Mouse (Mus musculus) neural tube, embryonic 13.5 days (tissue): Measurements from ENCODE around the gene B3gnt9. TPM values are rescaled to one million over a fixed set of nuclear protein-coding genes. Genes with fewer than 3 reads are reported as not detected.
"Not testable (repeated sequence)": the region's sequence is repeated elsewhere in the genome, so short reads cannot be mapped to it uniquely, and the experiment has no call there.

Experiments used
- ATAC-seq: fragments of 200-750 bp; cut with Nextera tagmentation; 2 replicates; pipeline ENCODE4 v1.8.0; 2017; ENCODE audit warnings: low read depth, mild to moderate bottlenecking, moderate TSS enrichment, moderate library complexity
- H3K27ac ChIP-seq: fragments of 300-500 bp; sonication (generic); replicated peaks from 2 replicates; pipeline ENCODE4 v1.5.1; 2015; ENCODE audit warnings: moderate library complexity, mild to moderate bottlenecking, inconsistent platforms
- H3K27me3 ChIP-seq: fragments of 300-500 bp; sonication (generic); 2 replicates; pipeline ENCODE4 v1.6.1; 2015; ENCODE audit warnings: mild to moderate bottlenecking, inconsistent platforms
- H3K36me3 ChIP-seq: fragments of 300-500 bp; sonication (generic); 2 replicates; pipeline ENCODE4 v1.6.1; 2015; ENCODE audit warnings: mild to moderate bottlenecking, inconsistent platforms
- H3K4me1 ChIP-seq: fragments of 300-500 bp; sonication (generic); replicated peaks from 2 replicates; pipeline ENCODE4 v1.6.1; 2015; ENCODE audit warnings: inconsistent platforms
- H3K4me2 ChIP-seq: fragments of 300-500 bp; sonication (generic); 2 replicates; pipeline ENCODE4 v1.6.1; 2015; ENCODE audit warnings: inconsistent platforms, mild to moderate bottlenecking, moderate library complexity
- H3K4me3 ChIP-seq: fragments of 300-500 bp; sonication (generic); 2 replicates; pipeline ENCODE4 v1.5.1; 2015; ENCODE audit warnings: mild to moderate bottlenecking, inconsistent platforms
- H3K9ac ChIP-seq: fragments of 300-500 bp; sonication (generic); 2 replicates; pipeline ENCODE4 v1.6.1; 2015; ENCODE audit warnings: moderate library complexity, mild to moderate bottlenecking, inconsistent platforms
- H3K9me3 ChIP-seq: fragments of 300-500 bp; sonication (generic); 2 replicates; pipeline ENCODE4 v1.6.1; 2016; ENCODE audit warnings: inconsistent platforms
- WGBS: fragments of 180-500 bp; shearing (Covaris S2); methylation state at CpG from one replicate; pipeline ENCODE4 v1.1.7; 2015; 5-methylcytosine and 5-hydroxymethylcytosine counted together
- polyA plus RNA-seq: library from polyadenylated mRNA; unstranded; fragments of >200 nt; fragmentation: Nextera tagmentation; extraction: Ambion mirVana; gene quantifications from 2 replicates; pipeline ENCODE4 v1.2.1, GENCODE M21; 2015

Gene B3gnt9
- polyA plus RNA-seq, 1 experiment from 2014 or later = 7.4 TPM

- Histone ChIP-seq H3K9me3 (no peaks in the 10 kb centered on the region), H3K4me1 (peaks cover 18% of the 10 kb centered on the region), H3K9ac (no peak overlapping the region), H3K36me3 (peaks cover 51% of the 10 kb centered on the region), H3K4me2 (0 out of 2 replicates have a peak overlapping the region, but pooled peaks have one; percentile 96), H3K27ac (no peak overlapping the region), H3K27me3 (peaks cover 30% of the 10 kb centered on the region), H3K4me3 (no peak overlapping the region)
- 89% methylated on average over 10 of the region's 10 CpGs for WGBS
- no peak for ATAC-seq
Measured at GRCm38 (mm10) chr8:105252680-105253537, 2.0 kb downstream of the B3gnt9 start.

GRCm38 (mm10) chr8:105251954-105252353 is 3.0 kb downstream of the B3gnt9 start:
- no peak for ATAC-seq
- Histone ChIP-seq H3K27ac (no peak overlapping the region), H3K9ac (no peak overlapping the region), H3K27me3 (peaks cover 23% of the 10 kb centered on the region), H3K36me3 (peaks cover 61% of the 10 kb centered on the region), H3K9me3 (no peaks in the 10 kb centered on the region), H3K4me3 (no peak overlapping the region), H3K4me2 (no peak overlapping the region), H3K4me1 (peaks cover 18% of the 10 kb centered on the region)
- WGBS = 95% methylated on average over 6 of the region's 6 CpGs

GRCm38 (mm10) chr8:105241016-105241415 is 13.9 kb downstream of the B3gnt9 start:
- Histone ChIP-seq H3K4me3 (no peak overlapping the region), H3K4me2 (no peak overlapping the region), H3K9ac (no peak overlapping the region), H3K27me3 (no peaks in the 10 kb centered on the region), H3K9me3 (no peaks in the 10 kb centered on the region), H3K4me1 (no peaks in the 10 kb centered on the region), H3K27ac (no peak overlapping the region), H3K36me3 (peaks cover 53% of the 10 kb centered on the region)
- 99% methylated on average over 7 of the region's 7 CpGs for WGBS
- no peak for ATAC-seq

- H3K4me1 ChIP-seq = no peaks in the 10 kb centered on the region
Measured at GRCm38 (mm10) chr8:105237442-105238142, 17.4 kb downstream of the B3gnt9 start.

GRCm38 (mm10) chr8:105235206-105235605 is 19.7 kb downstream of the B3gnt9 start:
- H3K4me3 ChIP-seq = no peak overlapping the region
- H3K4me1 ChIP-seq = no peaks in the 10 kb centered on the region
- H3K27me3 ChIP-seq = no peaks in the 10 kb centered on the region
- no peak overlapping the region for H3K9ac ChIP-seq
- H3K9me3 ChIP-seq = no peaks in the 10 kb centered on the region
- no peak for ATAC-seq
- H3K27ac ChIP-seq = no peak overlapping the region
- WGBS = 86% methylated on average over 1 of the region's 1 CpGs
- H3K36me3 ChIP-seq = peaks cover 34% of the 10 kb centered on the region
- no peak overlapping the region for H3K4me2 ChIP-seq

More at GRCm38 (mm10) chr8:105237442-105238142, 17.4 kb downstream of the B3gnt9 start:
- Histone ChIP-seq H3K36me3 (peaks cover 55% of the 10 kb centered on the region), H3K27me3 (no peaks in the 10 kb centered on the region), H3K9ac (no peak overlapping the region), H3K27ac (no peak overlapping the region), H3K4me3 (no peak overlapping the region), H3K9me3 (no peaks in the 10 kb centered on the region), H3K4me2 (no peak overlapping the region)
- ATAC-seq = no peak
- 91% methylated on average over 14 of the region's 14 CpGs for WGBS

DNA sequence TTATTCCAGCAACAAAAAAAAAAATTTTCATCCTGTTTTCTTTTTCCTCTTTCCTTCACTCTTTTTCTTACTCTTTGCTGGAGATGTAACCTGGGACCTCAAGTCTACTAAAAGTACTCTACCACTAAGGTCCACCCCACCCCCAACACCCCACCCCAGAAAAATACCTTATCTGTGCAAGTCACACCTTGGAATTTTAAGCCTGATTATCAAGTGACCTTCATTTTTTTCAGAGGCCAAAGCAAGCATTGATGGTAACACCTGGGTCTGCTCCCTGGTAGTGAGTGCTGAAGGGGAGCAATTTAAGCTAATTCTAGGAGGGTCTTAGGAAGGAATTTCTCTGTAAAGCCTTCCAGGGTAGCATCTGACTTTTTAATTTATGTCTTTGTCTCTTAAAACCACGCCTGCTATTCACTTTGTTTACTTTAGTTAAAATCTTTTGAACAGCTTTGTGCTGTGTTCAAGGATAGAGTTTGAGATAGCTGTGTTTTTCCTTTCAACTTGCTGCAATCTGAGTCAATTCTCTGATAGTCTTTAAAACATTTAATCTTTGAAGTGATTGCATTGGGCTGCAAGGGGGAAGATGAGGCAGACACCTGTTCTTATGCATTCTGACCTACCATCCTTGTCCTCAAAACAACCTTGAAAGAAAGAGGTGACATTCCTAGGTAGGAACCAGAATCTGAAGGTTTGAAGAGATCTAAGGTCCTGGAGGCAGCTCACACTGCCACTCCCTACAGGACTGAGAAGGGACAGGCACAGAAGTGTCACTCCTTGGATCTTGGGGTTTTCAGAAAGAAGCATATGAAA is 21.6 kb downstream of the B3gnt9 start:
- no peaks in the 10 kb centered on the region for H3K27me3 ChIP-seq
- H3K4me2 ChIP-seq = no peak overlapping the region
- no peak overlapping the region for H3K4me3 ChIP-seq
- WGBS = 83% methylated on average over 1 of the region's 1 CpGs
- no peaks in the 10 kb centered on the region for H3K9me3 ChIP-seq
- no peak for ATAC-seq
- no peak overlapping the region for H3K27ac ChIP-seq
- no peak overlapping the region for H3K9ac ChIP-seq
- peaks cover 17% of the 10 kb centered on the region; the same call in 1 of the 2 replicates for H3K36me3 ChIP-seq
- no peaks in the 10 kb centered on the region for H3K4me1 ChIP-seq

- not testable (repeated sequence) for ATAC-seq, H3K9me3 ChIP-seq, H3K4me2 ChIP-seq, H3K27me3 ChIP-seq, H3K9ac ChIP-seq, H3K4me3 ChIP-seq, H3K27ac ChIP-seq, H3K4me1 ChIP-seq
- 97% methylated on average over 4 of the region's 4 CpGs for WGBS
- H3K36me3 ChIP-seq = peaks cover 17% of the 10 kb centered on the region; the same call in 1 of the 2 replicates
Measured at GRCm38 (mm10) chr8:105232321-105232693, 22.6 kb downstream of the B3gnt9 start.

- 89% methylated on average over 12 of the region's 12 CpGs for WGBS
- H3K9me3 ChIP-seq = no peaks in the 10 kb centered on the region
Measured at GRCm38 (mm10) chr8:105231503-105232320, 23.2 kb downstream of the B3gnt9 start.

GRCm38 (mm10) chr8:105225917-105226316 is 29.0 kb downstream of the B3gnt9 start:
- H3K27ac ChIP-seq = no peak overlapping the region
- H3K27me3 ChIP-seq = no peaks in the 10 kb centered on the region
- H3K9ac ChIP-seq = peak overlapping the region; percentile 90
- H3K4me2 ChIP-seq = peak overlapping the region; percentile 87
- WGBS = 25% methylated on average over 6 of the region's 6 CpGs
- H3K4me3 ChIP-seq = peak overlapping the region; percentile 96
- no peak for ATAC-seq
- no peaks in the 10 kb centered on the region for H3K9me3 ChIP-seq
- H3K36me3 ChIP-seq = no peaks in the 10 kb centered on the region
- peaks cover 23% of the 10 kb centered on the region for H3K4me1 ChIP-seq

More at GRCm38 (mm10) chr8:105231503-105232320, 23.2 kb downstream of the B3gnt9 start:
- H3K4me2 ChIP-seq = no peak overlapping the region
- no peak for ATAC-seq
- H3K36me3 ChIP-seq = peaks cover 17% of the 10 kb centered on the region; the same call in 1 of the 2 replicates
- no peak overlapping the region for H3K4me3 ChIP-seq
- H3K4me1 ChIP-seq = 0 out of 2 replicates have a peak, but pooled peaks cover 3% of the 10 kb centered on the region
- no peaks in the 10 kb centered on the region for H3K27me3 ChIP-seq
- H3K9ac ChIP-seq = no peak overlapping the region
- H3K27ac ChIP-seq = no peak overlapping the region

- peak overlapping the region; percentile 85 for H3K27ac ChIP-seq
- peak overlapping the region; percentile 90 for H3K9ac ChIP-seq
- H3K4me1 ChIP-seq = peaks cover 23% of the 10 kb centered on the region
- no peaks in the 10 kb centered on the region for H3K27me3 ChIP-seq
- no peak; the same call in 1 of the 2 replicates for ATAC-seq
- WGBS = under 1% methylated on average over 27 of the region's 27 CpGs
- peak overlapping the region; percentile 87 for H3K4me2 ChIP-seq
- no peaks in the 10 kb centered on the region for H3K9me3 ChIP-seq
- H3K4me3 ChIP-seq = peak overlapping the region; percentile 96
- no peaks in the 10 kb centered on the region for H3K36me3 ChIP-seq
Measured at GRCm38 (mm10) chr8:105225272-105225593, 29.7 kb downstream of the B3gnt9 start.
